Mouse (Mus musculus): Measurements from ENCODE around the gene Gpr146. TPM values are rescaled to one million over a fixed set of nuclear protein-coding genes. Genes with fewer than 3 reads are reported as not detected.

Gene Gpr146
- polyA plus RNA-seq, 1 experiment from 2014 or later: 2.5 TPM

GRCm38 (mm10) chr5:139392219-139393196 is 15.0 kb downstream of the Gpr146 start:
- no peak overlapping the region for H3K27ac ChIP-seq (ENCODE audit: low read length)
- H3K9me3 ChIP-seq (ENCODE audit: control insufficient read depth, low read length): no peaks in the 10 kb centered on the region
- H3K36me3 ChIP-seq (ENCODE audit: control insufficient read depth, insufficient read depth, low read length): no peaks in the 10 kb centered on the region
- no peak for ATAC-seq
- 92% methylated on average over 37 of the region's 37 CpGs for WGBS
- peaks cover 13% of the 10 kb centered on the region for H3K4me1 ChIP-seq (ENCODE audit: control insufficient read depth, insufficient read depth, low read length)
- no peak overlapping the region for H3K4me3 ChIP-seq (ENCODE audit: low read length)
- H3K4me2 ChIP-seq (ENCODE audit: low read depth, low read length): no peak overlapping the region
- no peak overlapping the region for H3K9ac ChIP-seq (ENCODE audit: low read depth, low read length)
- no peaks in the 10 kb centered on the region for H3K27me3 ChIP-seq (replicated peaks; ENCODE audit: control insufficient read depth, insufficient read depth, low read length)

GRCm38 (mm10) chr5:139393197-139393588 is 15.7 kb downstream of the Gpr146 start:
- ATAC-seq: no peak
- WGBS: 88% methylated on average over 16 of the region's 16 CpGs
- H3K27ac ChIP-seq (ENCODE audit: low read length): no peak overlapping the region
- H3K4me2 ChIP-seq (ENCODE audit: low read depth, low read length): no peak overlapping the region
- H3K9me3 ChIP-seq (ENCODE audit: control insufficient read depth, low read length): no peaks in the 10 kb centered on the region
- no peak overlapping the region for H3K4me3 ChIP-seq (ENCODE audit: low read length)
- H3K4me1 ChIP-seq (ENCODE audit: control insufficient read depth, insufficient read depth, low read length): peaks cover 13% of the 10 kb centered on the region
- no peaks in the 10 kb centered on the region for H3K36me3 ChIP-seq (ENCODE audit: control insufficient read depth, insufficient read depth, low read length)
- no peak overlapping the region for H3K9ac ChIP-seq (ENCODE audit: low read depth, low read length)
- H3K27me3 ChIP-seq (replicated peaks; ENCODE audit: control insufficient read depth, insufficient read depth, low read length): no peaks in the 10 kb centered on the region

GRCm38 (mm10) chr5:139394399-139394798 is 16.9 kb downstream of the Gpr146 start:
- no peak for ATAC-seq
- Histone ChIP-seq H3K27me3 (replicated peaks; ENCODE audit: control insufficient read depth, insufficient read depth, low read length) (no peaks in the 10 kb centered on the region), H3K9ac (ENCODE audit: low read depth, low read length) (no peak overlapping the region), H3K36me3 (ENCODE audit: control insufficient read depth, insufficient read depth, low read length) (no peaks in the 10 kb centered on the region), H3K27ac (ENCODE audit: low read length) (no peak overlapping the region), H3K9me3 (ENCODE audit: control insufficient read depth, low read length) (no peaks in the 10 kb centered on the region), H3K4me3 (ENCODE audit: low read length) (no peak overlapping the region), H3K4me2 (ENCODE audit: low read depth, low read length) (no peak overlapping the region), H3K4me1 (ENCODE audit: control insufficient read depth, insufficient read depth, low read length) (peaks cover 13% of the 10 kb centered on the region)
- 70% methylated on average over 7 of the region's 7 CpGs for WGBS

GRCm38 (mm10) chr5:139395528-139395927 is 18.0 kb downstream of the Gpr146 start:
- Histone ChIP-seq H3K27me3 (replicated peaks; ENCODE audit: control insufficient read depth, insufficient read depth, low read length) (no peaks in the 10 kb centered on the region), H3K9me3 (ENCODE audit: control insufficient read depth, low read length) (no peaks in the 10 kb centered on the region), H3K4me3 (ENCODE audit: low read length) (no peak overlapping the region), H3K27ac (ENCODE audit: low read length) (no peak overlapping the region), H3K4me2 (ENCODE audit: low read depth, low read length) (no peak overlapping the region), H3K36me3 (ENCODE audit: control insufficient read depth, insufficient read depth, low read length) (no peaks in the 10 kb centered on the region), H3K9ac (ENCODE audit: low read depth, low read length) (no peak overlapping the region), H3K4me1 (ENCODE audit: control insufficient read depth, insufficient read depth, low read length) (peaks cover 6% of the 10 kb centered on the region)
- 95% methylated on average over 4 of the region's 4 CpGs for WGBS
- no peak for ATAC-seq

GRCm38 (mm10) chr5:139397359-139397916 is 19.9 kb downstream of the Gpr146 start:
- H3K4me3 ChIP-seq (ENCODE audit: low read length): no peak overlapping the region
- H3K9me3 ChIP-seq (ENCODE audit: control insufficient read depth, low read length): no peaks in the 10 kb centered on the region
- 94% methylated on average over 4 of the region's 4 CpGs for WGBS
- no peak for ATAC-seq
- no peaks in the 10 kb centered on the region for H3K36me3 ChIP-seq (ENCODE audit: control insufficient read depth, insufficient read depth, low read length)
- H3K27me3 ChIP-seq (replicated peaks; ENCODE audit: control insufficient read depth, insufficient read depth, low read length): no peaks in the 10 kb centered on the region
- no peak overlapping the region for H3K4me2 ChIP-seq (ENCODE audit: low read depth, low read length)
- no peak overlapping the region for H3K9ac ChIP-seq (ENCODE audit: low read depth, low read length)
- H3K4me1 ChIP-seq (ENCODE audit: control insufficient read depth, insufficient read depth, low read length): peaks cover 6% of the 10 kb centered on the region
- no peak overlapping the region for H3K27ac ChIP-seq (ENCODE audit: low read length)

- peaks cover 6% of the 10 kb centered on the region for H3K4me1 ChIP-seq (ENCODE audit: control insufficient read depth, insufficient read depth, low read length)
- no peaks in the 10 kb centered on the region for H3K9me3 ChIP-seq (ENCODE audit: control insufficient read depth, low read length)
- no peak overlapping the region for H3K27ac ChIP-seq (ENCODE audit: low read length)
- H3K4me3 ChIP-seq (ENCODE audit: low read length): no peak overlapping the region
- H3K9ac ChIP-seq (ENCODE audit: low read depth, low read length): no peak overlapping the region
- H3K4me2 ChIP-seq (ENCODE audit: low read depth, low read length): no peak overlapping the region
- peak; percentile 77 for ATAC-seq
- WGBS: 41% methylated on average over 5 of the region's 5 CpGs
- H3K36me3 ChIP-seq (ENCODE audit: control insufficient read depth, insufficient read depth, low read length): no peaks in the 10 kb centered on the region
- H3K27me3 ChIP-seq (replicated peaks; ENCODE audit: control insufficient read depth, insufficient read depth, low read length): no peaks in the 10 kb centered on the region
Observed at GRCm38 (mm10) chr5:139397959-139398753, 20.7 kb downstream of the Gpr146 start.

- Histone ChIP-seq H3K4me3 (ENCODE audit: low read length) (no peak overlapping the region), H3K27ac (ENCODE audit: low read length) (no peak overlapping the region), H3K4me1 (ENCODE audit: control insufficient read depth, insufficient read depth, low read length) (peaks cover 6% of the 10 kb centered on the region), H3K9ac (ENCODE audit: low read depth, low read length) (no peak overlapping the region), H3K9me3 (ENCODE audit: control insufficient read depth, low read length) (no peaks in the 10 kb centered on the region), H3K27me3 (replicated peaks; ENCODE audit: control insufficient read depth, insufficient read depth, low read length) (no peaks in the 10 kb centered on the region), H3K36me3 (ENCODE audit: control insufficient read depth, insufficient read depth, low read length) (no peaks in the 10 kb centered on the region), H3K4me2 (ENCODE audit: low read depth, low read length) (no peak overlapping the region)
- ATAC-seq: no peak
- 86% methylated on average over 5 of the region's 5 CpGs for WGBS
Observed at GRCm38 (mm10) chr5:139398786-139399185, 21.3 kb downstream of the Gpr146 start.

GRCm38 (mm10) chr5:139399991-139400390 is 22.5 kb downstream of the Gpr146 start:
- Histone ChIP-seq H3K4me3 (ENCODE audit: low read length) (no peak overlapping the region), H3K9me3 (ENCODE audit: control insufficient read depth, low read length) (no peaks in the 10 kb centered on the region), H3K4me1 (ENCODE audit: control insufficient read depth, insufficient read depth, low read length) (peaks cover 6% of the 10 kb centered on the region), H3K9ac (ENCODE audit: low read depth, low read length) (no peak overlapping the region), H3K27ac (ENCODE audit: low read length) (no peak overlapping the region), H3K4me2 (ENCODE audit: low read depth, low read length) (no peak overlapping the region), H3K36me3 (ENCODE audit: control insufficient read depth, insufficient read depth, low read length) (no peaks in the 10 kb centered on the region), H3K27me3 (replicated peaks; ENCODE audit: control insufficient read depth, insufficient read depth, low read length) (no peaks in the 10 kb centered on the region)
- no peak for ATAC-seq
- WGBS: 83% methylated on average over 14 of the region's 14 CpGs

- H3K9me3 ChIP-seq (ENCODE audit: control insufficient read depth, low read length): no peaks in the 10 kb centered on the region
- H3K27me3 ChIP-seq (replicated peaks; ENCODE audit: control insufficient read depth, insufficient read depth, low read length): no peaks in the 10 kb centered on the region
- no peak overlapping the region for H3K9ac ChIP-seq (ENCODE audit: low read depth, low read length)
- H3K27ac ChIP-seq (ENCODE audit: low read length): no peak overlapping the region
- H3K4me2 ChIP-seq (ENCODE audit: low read depth, low read length): no peak overlapping the region
- H3K36me3 ChIP-seq (ENCODE audit: control insufficient read depth, insufficient read depth, low read length): no peaks in the 10 kb centered on the region
- 90% methylated on average over 2 of the region's 2 CpGs for WGBS
- no peak for ATAC-seq
- no peak overlapping the region for H3K4me3 ChIP-seq (ENCODE audit: low read length)
- H3K4me1 ChIP-seq (ENCODE audit: control insufficient read depth, insufficient read depth, low read length): peaks cover 9% of the 10 kb centered on the region
Observed at GRCm38 (mm10) chr5:139402106-139402505, 24.6 kb downstream of the Gpr146 start.
